Mouse (Mus musculus) G1E (cell line): ENCODE measurements around the gene Rrp8.

Experiments used
- CTCF ChIP-seq: IDR thresholded peaks from 2 replicates; pipeline ENCODE4 v1.5.1; 2012; ENCODE audit warnings: low read depth, low read length, inconsistent platforms, mixed read lengths
- GATA1 ChIP-seq: IDR thresholded peaks from 2 replicates; pipeline ENCODE4 v1.6.1; 2012; ENCODE audit warnings: borderline replicate concordance, low read length, inconsistent platforms, mixed read lengths
- GATA2 ChIP-seq: IDR thresholded peaks from 2 replicates; pipeline ENCODE4 v1.6.1; 2012; ENCODE audit warnings: low read depth, low read length, inconsistent platforms, borderline replicate concordance
- POLR2AphosphoS5 ChIP-seq: IDR thresholded peaks from 2 replicates; pipeline ENCODE4 v1.6.1; 2012; ENCODE audit warnings: low read depth, low read length, inconsistent platforms; ENCODE audit not compliant: insufficient replicate concordance
- TAL1 ChIP-seq: conservative IDR thresholded peaks from 2 replicates; pipeline ENCODE4 v1.6.1; 2012; ENCODE audit warnings: low read depth, low read length, inconsistent platforms, mixed read lengths

DNA sequence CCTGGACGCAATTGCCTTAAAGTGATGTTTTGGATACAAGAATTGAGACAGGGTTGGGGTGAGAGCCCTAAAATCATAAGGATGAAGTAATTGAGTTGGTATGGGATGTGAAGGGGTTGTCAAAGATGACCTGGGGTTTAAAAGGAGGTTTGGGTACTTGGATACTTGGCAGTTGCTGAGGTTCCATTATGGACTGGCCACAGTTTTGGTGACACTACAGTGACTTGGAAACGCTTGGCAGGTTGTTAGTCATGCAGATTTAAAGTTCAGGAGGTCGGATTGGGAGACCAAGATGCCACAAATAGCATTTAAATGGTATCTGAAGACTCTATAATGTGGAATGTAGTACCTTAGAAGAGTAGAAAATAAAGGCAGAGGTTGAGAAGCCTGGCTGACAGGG is 463 bp upstream of the Rrp8 start:
- no peak for TF ChIP-seq CTCF
- no peak for TF ChIP-seq TAL1
- no peak for TF ChIP-seq GATA1
- no peak for TF ChIP-seq POLR2AphosphoS5
- no peak for TF ChIP-seq GATA2
